Mouse (Mus musculus) ES-Bruce4 (cell line): ENCODE measurements around the gene Ptpn13.

Experiments used
- CTCF ChIP-seq: IDR thresholded peaks from one replicate; pipeline ENCODE4 v1.8.1; 2011; ENCODE audit warnings: low read depth, low read length
- EP300 ChIP-seq: IDR thresholded peaks from 2 replicates; pipeline ENCODE4 v1.6.1; 2011; ENCODE audit warnings: low read depth, low read length; ENCODE audit not compliant: insufficient read depth
- POLR2A ChIP-seq: IDR thresholded peaks from one replicate; pipeline ENCODE4 v1.8.1; 2011; ENCODE audit warnings: low read length; ENCODE audit not compliant: insufficient read depth

- TF ChIP-seq POLR2A = no peak
- no peak for TF ChIP-seq CTCF
- no peak for TF ChIP-seq EP300
Measured at GRCm38 (mm10) chr5:103440418-103441276, 15.7 kb downstream of the Ptpn13 start.
